Mouse (Mus musculus) hindbrain, embryonic 15.5 days (tissue): ENCODE results near the gene Tas2r131. TPM values are rescaled to one million over a fixed set of nuclear protein-coding genes. Genes with fewer than 3 reads are reported as not detected.
"Not testable (repeated sequence)": the region's sequence is repeated elsewhere in the genome, so short reads cannot be mapped to it uniquely, and the experiment has no call there.

ENCODE experiments used
- ATAC-seq: fragments of 200-750 bp; cut with Nextera tagmentation; 2 replicates; pipeline ENCODE4 v1.8.0; 2017; ENCODE audit warnings: low read depth, moderate number of reproducible peaks, moderate TSS enrichment; ENCODE audit not compliant: low FRiP score
- H3K27ac ChIP-seq: fragments of 300-500 bp; sonication (generic); replicated peaks from 2 replicates; pipeline ENCODE4 v1.5.1; 2015; ENCODE audit warnings: mild to moderate bottlenecking, inconsistent platforms
- H3K27me3 ChIP-seq: fragments of 300-500 bp; sonication (generic); 2 replicates; pipeline ENCODE4 v1.6.1; 2015; ENCODE audit warnings: control low read depth, inconsistent platforms
- H3K36me3 ChIP-seq: fragments of 300-500 bp; sonication (generic); 2 replicates; pipeline ENCODE4 v1.6.1; 2015; ENCODE audit warnings: control low read depth, inconsistent platforms
- H3K4me1 ChIP-seq: fragments of 300-500 bp; sonication (generic); replicated peaks from 2 replicates; pipeline ENCODE4 v1.6.1; 2015; ENCODE audit warnings: control low read depth, inconsistent platforms
- H3K4me2 ChIP-seq: fragments of 300-500 bp; sonication (generic); 2 replicates; pipeline ENCODE4 v1.6.1; 2015; ENCODE audit warnings: moderate library complexity, mild to moderate bottlenecking, inconsistent platforms
- H3K4me3 ChIP-seq: fragments of 300-500 bp; sonication (generic); 2 replicates; pipeline ENCODE4 v1.5.1; 2015; ENCODE audit warnings: mild to moderate bottlenecking, inconsistent platforms
- H3K9ac ChIP-seq: fragments of 300-500 bp; sonication (generic); 2 replicates; pipeline ENCODE4 v1.6.1; 2015; ENCODE audit warnings: inconsistent platforms
- H3K9me3 ChIP-seq: fragments of 300-500 bp; sonication (generic); 2 replicates; pipeline ENCODE4 v1.6.1; 2016; ENCODE audit warnings: control low read depth, inconsistent platforms
- WGBS: fragments of 180-500 bp; shearing (Covaris S2); methylation state at CpG from one replicate; pipeline ENCODE4 v1.1.7; 2015; 5-methylcytosine and 5-hydroxymethylcytosine counted together
- polyA plus RNA-seq: library from polyadenylated mRNA; unstranded; fragments of >200 nt; fragmentation: Nextera tagmentation; extraction: Ambion mirVana; gene quantifications from 2 replicates; pipeline ENCODE4 v1.2.1, GENCODE M21; 2015

Tas2r131 gene
- not detected in 2 replicates for polyA plus RNA-seq

GRCm38 (mm10) chr6:132957819-132958218 lies at the start of gene Tas2r131:
Gene Tas2r131, minus strand, starts transcription at chr6:132957919.
- Histone ChIP-seq H3K27me3 (no peaks in the 10 kb centered on the region), H3K9me3 (no peaks in the 10 kb centered on the region), H3K36me3 (no peaks in the 10 kb centered on the region), H3K9ac (no peak within 1 kb of the TSS), H3K27ac (no peak within 1 kb of the TSS), H3K4me3 (no peak within 1 kb of the TSS), H3K4me2 (no peak within 1 kb of the TSS), H3K4me1 (no peaks in the 10 kb centered on the region)
- 88% methylated on average over 1 of the region's 1 CpGs for WGBS
- ATAC-seq: no peak

GRCm38 (mm10) chr6:132980865-132981264 lies 23.1 kb upstream of the Tas2r131 start, which contains the start of gene Tas2r109:
Gene Tas2r109, minus strand, starts transcription at chr6:132980965.
- no peak within 1 kb of the TSS for H3K27ac ChIP-seq
- H3K9ac ChIP-seq: no peak within 1 kb of the TSS
- 77% methylated on average over 2 of the region's 2 CpGs for WGBS
- ATAC-seq: no peak
- H3K4me1 ChIP-seq: no peaks in the 10 kb centered on the region
- no peaks in the 10 kb centered on the region for H3K36me3 ChIP-seq
- H3K9me3 ChIP-seq: no peaks in the 10 kb centered on the region
- no peak within 1 kb of the TSS for H3K4me2 ChIP-seq
- no peaks in the 10 kb centered on the region for H3K27me3 ChIP-seq
- H3K4me3 ChIP-seq: no peak within 1 kb of the TSS

GRCm38 (mm10) chr6:132950802-132951201 lies 6.9 kb downstream of the Tas2r131 start, which contains the start of gene Tas2r129:
Gene Tas2r129, plus strand, starts transcription at chr6:132951102.
- Histone ChIP-seq H3K27me3 (no peaks in the 10 kb centered on the region), H3K9ac (no peak within 1 kb of the TSS), H3K9me3 (no peaks in the 10 kb centered on the region), H3K4me2 (no peak within 1 kb of the TSS), H3K4me3 (no peak within 1 kb of the TSS), H3K27ac (no peak within 1 kb of the TSS), H3K36me3 (no peaks in the 10 kb centered on the region), H3K4me1 (no peaks in the 10 kb centered on the region)
- WGBS: 92% methylated on average over 2 of the region's 2 CpGs
- ATAC-seq: no peak

- H3K4me2 ChIP-seq, H3K27me3 ChIP-seq, ATAC-seq, H3K36me3 ChIP-seq, H3K9me3 ChIP-seq, H3K4me3 ChIP-seq, H3K4me1 ChIP-seq, H3K9ac ChIP-seq, H3K27ac ChIP-seq: not testable (repeated sequence)
Observed at GRCm38 (mm10) chr6:132941376-132941775, 16.3 kb downstream of the Tas2r131 start.

GRCm38 (mm10) chr6:132909351-132909750 lies 48.4 kb downstream of the Tas2r131 start, which contains the start of gene Tas2r125:
Gene Tas2r125, plus strand, starts transcription at chr6:132909651.
- H3K4me1 ChIP-seq: no peaks in the 10 kb centered on the region
- no peak within 1 kb of the TSS for H3K4me2 ChIP-seq
- H3K9me3 ChIP-seq: no peaks in the 10 kb centered on the region
- H3K9ac ChIP-seq: no peak within 1 kb of the TSS
- no peaks in the 10 kb centered on the region for H3K27me3 ChIP-seq
- H3K4me3 ChIP-seq: no peak within 1 kb of the TSS
- no peak within 1 kb of the TSS for H3K27ac ChIP-seq
- ATAC-seq: no peak
- no peaks in the 10 kb centered on the region for H3K36me3 ChIP-seq
- whole genome bisulfite sequencing: 83% methylated on average over 3 of the region's 3 CpGs

Other genes starting within 250 kb of the Tas2r131 start
- not detected in 2 replicates for gene Tas2r122, start 246.0 kb downstream of the Tas2r131 start, polyA plus RNA-seq
- not detected in 2 replicates for gene Tas2r115, start 219.9 kb downstream of the Tas2r131 start, polyA plus RNA-seq
- not detected in 2 replicates for gene Tas2r124, start 203.2 kb downstream of the Tas2r131 start, polyA plus RNA-seq
- gene Tas2r102, start 195.8 kb downstream of the Tas2r131 start, polyA plus RNA-seq: not detected in 2 replicates
- gene Tas2r136, start 179.8 kb downstream of the Tas2r131 start, polyA plus RNA-seq: not detected in 2 replicates
- not detected in 2 replicates for gene Tas2r117, start 155.1 kb downstream of the Tas2r131 start, polyA plus RNA-seq
- not detected in 2 replicates for gene Tas2r123, start 110.8 kb downstream of the Tas2r131 start, polyA plus RNA-seq
- not detected in 2 replicates for gene Tas2r116, start 102.5 kb downstream of the Tas2r131 start, polyA plus RNA-seq
- not detected in 2 replicates for gene Tas2r110, start 89.9 kb downstream of the Tas2r131 start, polyA plus RNA-seq
- gene Tas2r113, start 64.9 kb downstream of the Tas2r131 start, polyA plus RNA-seq: not detected in 2 replicates
- not detected in 2 replicates for gene Tas2r125, start 48.3 kb downstream of the Tas2r131 start, polyA plus RNA-seq
- not detected in 2 replicates for gene Tas2r129, start 6.8 kb downstream of the Tas2r131 start, polyA plus RNA-seq
- not detected in 2 replicates for gene Tas2r109, start 23.0 kb upstream of the Tas2r131 start, polyA plus RNA-seq
- not detected in 2 replicates for gene Tas2r103, start 79.2 kb upstream of the Tas2r131 start, polyA plus RNA-seq
- not detected in 2 replicates for gene Tas2r140, start 97.9 kb upstream of the Tas2r131 start, polyA plus RNA-seq
- 110 and 117 TPM in 2 replicates for gene Smim10l1, start 147.0 kb upstream of the Tas2r131 start, polyA plus RNA-seq